Mouse (Mus musculus) E14TG2a.4 (cell line): ENCODE measurements at regions not wholly inside any gene's neighbourhood (a gene's known extent, or its start where the extent isn't known, plus 50 kb on each side); places are given as distances from the start of the nearest gene placed in this dataset.

Source experiments
- CTCF ChIP-seq: conservative IDR thresholded peaks from 2 replicates; pipeline ENCODE4 v1.5.1; 2014; ENCODE audit warnings: low read length
- NANOG ChIP-seq: IDR thresholded peaks from 2 replicates; pipeline ENCODE4 v1.6.1; 2014; ENCODE audit warnings: borderline replicate concordance, low read length, mixed read lengths
- POU5F1 ChIP-seq: IDR thresholded peaks from 2 replicates; pipeline ENCODE4 v1.6.1; 2014; ENCODE audit warnings: low read length, borderline replicate concordance

GRCm38 (mm10) chr10:109378846-109379245, 368.1 kb upstream of the Syt1 start:
- TF ChIP-seq CTCF (no peak), POU5F1 (no peak), NANOG (no peak)
